12 mouse cellular contexts compared by ENCODE assay signal in the genomic region with DNA sequence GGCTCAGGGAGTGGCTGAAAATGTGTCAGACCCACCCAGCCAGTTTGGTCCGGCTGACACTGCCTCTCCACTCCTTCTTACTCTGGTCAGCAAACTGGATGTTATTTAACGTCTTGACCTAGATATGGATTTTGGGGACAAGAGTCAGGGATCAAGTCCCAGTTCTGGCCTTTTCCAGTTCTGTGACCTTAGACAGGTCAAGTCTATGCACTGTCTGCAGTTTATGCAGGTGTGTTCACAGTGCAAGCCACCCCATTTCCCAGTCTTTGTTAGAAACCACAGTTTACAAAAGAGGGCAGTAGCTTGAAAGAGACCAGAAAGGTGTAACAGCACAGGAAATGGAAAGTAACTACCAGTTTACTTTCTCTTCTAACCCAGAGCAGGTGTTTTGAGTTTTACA. TPM values are rescaled to one million over a fixed set of nuclear protein-coding genes. Genes with fewer than 3 reads are reported as not detected.
A peak's percentile ranks its signal among the peaks of the same experiment; 100 is the strongest.
DNase-seq lines count a peak whose midpoint lies in the region; ATAC-seq and TF ChIP-seq lines count a peak whose summit lies in the region.
"Had no signal": no experiment of that assay in that cellular context is flagged by ENCODE, and none has a peak within 500 bp of the region (broad histone marks: within the 10 kb centered on the region; RNA-seq: fewer than 3 reads in every experiment).

No protein-coding gene starts in this region.

- no peaks in the 10 kb centered on the region for H3K36me3 ChIP-seq in intestine, embryonic 15.5 days
- no peaks in the 10 kb centered on the region for H3K36me3 ChIP-seq in intestine, embryonic 16.5 days (ENCODE audit: control insufficient read depth, insufficient read depth, low read length)
- peaks cover 12% of the 10 kb centered on the region for H3K36me3 ChIP-seq in thymus, adult 2 months (ENCODE audit: control insufficient read depth, insufficient read depth, low read length)
- H3K36me3 ChIP-seq: heart, embryonic 10.5 days; limb, embryonic 15.5 days had no signal

- TF ChIP-seq CTCF in thymus, adult 2 months (IDR thresholded peaks at IDR 0.05; ENCODE audit: borderline replicate concordance, control insufficient read depth, extremely low read depth, insufficient read depth, low read length, poor library complexity) = no peak

- peak; percentile 83 for DNase-seq in ZHBTc4 (ENCODE audit: low read depth, low spot score)
- peak; percentile 72 for DNase-seq in thymus, adult 2 months
- DNase-seq in right cerebral cortex, postnatal 36 days (ENCODE audit: low spot score in 2 of 2) = no peak
- no peak for DNase-seq in gastrocnemius, postnatal 10 days
- no peak for DNase-seq in layer of hippocampus, postnatal 10 days (ENCODE audit: low spot score in 2 of 2)

- H3K27ac ChIP-seq in intestine, embryonic 15.5 days = no peak overlapping the region
- H3K27ac ChIP-seq in intestine, embryonic 16.5 days (ENCODE audit: low read length) = no peak overlapping the region
- peak overlapping the region; percentile 96 for H3K27ac ChIP-seq in thymus, adult 2 months (ENCODE audit: control insufficient read depth, insufficient read depth, low read length)
- H3K27ac ChIP-seq: kidney, postnatal 0 days; limb, embryonic 15.5 days had no signal

- WGBS in intestine, embryonic 15.5 days = 22% methylated on average over 2 of the region's 2 CpGs
- WGBS in intestine, embryonic 16.5 days = 46% methylated on average over 2 of the region's 2 CpGs
- 28% methylated on average over 2 of the region's 2 CpGs for WGBS in thymus, adult 2 months

- no peak for TF ChIP-seq POLR2A in thymus, adult 2 months (IDR thresholded peaks at IDR 0.05; ENCODE audit: control insufficient read depth, extremely low read depth, insufficient read depth, low read length, poor library complexity)

- H3K4me2 ChIP-seq in intestine, embryonic 15.5 days (replicated peaks) = no peak overlapping the region
- no peak overlapping the region for H3K4me2 ChIP-seq in intestine, embryonic 16.5 days (ENCODE audit: low read depth, low read length)

- 0 out of 2 replicates have a peak, but pooled peaks have one; percentile 41 for ATAC-seq in intestine, embryonic 15.5 days
- ATAC-seq in intestine, embryonic 16.5 days = no peak
- ATAC-seq in inflammation-experienced regulatory T-cells, adult 6 months = peak; percentile 62

- H3K9me3 ChIP-seq in intestine, embryonic 15.5 days = no peaks in the 10 kb centered on the region
- no peaks in the 10 kb centered on the region for H3K9me3 ChIP-seq in intestine, embryonic 16.5 days (ENCODE audit: control insufficient read depth, low read length)
- H3K9me3 ChIP-seq: heart, embryonic 10.5 days; limb, embryonic 15.5 days had no signal

- H3K4me1 ChIP-seq in intestine, embryonic 15.5 days (replicated peaks) = peaks cover 4% of the 10 kb centered on the region
- H3K4me1 ChIP-seq in intestine, embryonic 16.5 days (ENCODE audit: control insufficient read depth, insufficient read depth, low read length) = peaks cover 7% of the 10 kb centered on the region; the same call in 1 of the 2 replicates
- H3K4me1 ChIP-seq in thymus, adult 2 months (replicated peaks; ENCODE audit: control insufficient read depth, insufficient read depth, low read length) = peaks cover 35% of the 10 kb centered on the region

- H3K4me3 ChIP-seq in intestine, embryonic 15.5 days (replicated peaks) = no peak overlapping the region
- no peak overlapping the region for H3K4me3 ChIP-seq in intestine, embryonic 16.5 days (ENCODE audit: low read length)
- no peak overlapping the region for H3K4me3 ChIP-seq in thymus, adult 2 months (ENCODE audit: control insufficient read depth, insufficient read depth, low read length)

- H3K9ac ChIP-seq in intestine, embryonic 15.5 days = no peak overlapping the region
- no peak overlapping the region for H3K9ac ChIP-seq in intestine, embryonic 16.5 days (ENCODE audit: low read depth, low read length)
- H3K9ac ChIP-seq: limb, embryonic 15.5 days had no signal

- no peaks in the 10 kb centered on the region for H3K27me3 ChIP-seq in intestine, embryonic 15.5 days (replicated peaks)
- H3K27me3 ChIP-seq in intestine, embryonic 16.5 days (replicated peaks; ENCODE audit: control insufficient read depth, insufficient read depth, low read length) = peaks cover 5% of the 10 kb centered on the region; the same call in 1 of the 2 replicates
- H3K27me3 ChIP-seq in thymus, adult 2 months (ENCODE audit: control insufficient read depth, insufficient read depth, low read length) = no peaks in the 10 kb centered on the region

RNA-seq across cellular contexts. Expression of a gene that starts 0.5 kb away (rescaled TPM):
- polyA plus RNA-seq in intestine, embryonic 15.5 days (2015; fragmentation: Nextera tagmentation; extraction: Ambion mirVana) = 10.0 and 12.0 TPM in 2 replicates
- 9.3 and 9.9 TPM in 2 replicates for polyA plus RNA-seq in intestine, embryonic 16.5 days (2015; fragmentation: Nextera tagmentation; extraction: Ambion mirVana)
- polyA plus RNA-seq in inflammation-experienced regulatory T-cells, adult 6 months (2017; shearing (Covaris generic)) = 10 to 100 TPM in 2 of 3 experiments, 1 to 10 TPM in 1; 8.5 to 97.5 (median 73.7) TPM
- 299 and 344 TPM in 2 replicates for polyA plus RNA-seq in thymus, adult 2 months (2012; rRNA removed)
- 1 to 10 TPM; 1.3 to 2.6 TPM for total RNA-seq in gastrocnemius, postnatal 10 days (2021)
- total RNA-seq in layer of hippocampus, postnatal 10 days (2021) = 100 to 1,000 TPM; 848 to 920 TPM

RNA-seq across cellular contexts. Expression of a gene that starts 34.3 kb away (rescaled TPM):
- not detected in 2 replicates for polyA plus RNA-seq in intestine, embryonic 15.5 days (2015; fragmentation: Nextera tagmentation; extraction: Ambion mirVana)
- polyA plus RNA-seq in intestine, embryonic 16.5 days (2015; fragmentation: Nextera tagmentation; extraction: Ambion mirVana) = not detected in 2 replicates
- polyA plus RNA-seq in inflammation-experienced regulatory T-cells, adult 6 months (2017; shearing (Covaris generic)) = not detected
- 0.12 TPM in 1 of 2 replicates, not detected in the other for polyA plus RNA-seq in thymus, adult 2 months (2012; rRNA removed)
- total RNA-seq in gastrocnemius, postnatal 10 days (2021) = not detected
- not detected for total RNA-seq in layer of hippocampus, postnatal 10 days (2021)
- total RNA-seq: adrenal gland, adult 2 months had no signal
- polyA plus RNA-seq: adrenal gland, adult 2 months; limb, embryonic 15.5 days had no signal

Comparison
In these comparisons a context has a peak if more than half of its experiments do, and no peak if none do; other contexts are left out.
1. DNase-seq: peak in ZHBTc4 (single experiment) and thymus, adult 2 months (single experiment); none in right cerebral cortex, postnatal 36 days (0 of 2), gastrocnemius, postnatal 10 days (single experiment) and layer of hippocampus, postnatal 10 days (0 of 2).